Mouse (Mus musculus) telencephalon, adult 2 months (tissue): ENCODE measurements around the gene Zfp362.

ENCODE experiments used
- DNase-seq: peaks from one replicate; pipeline ENCODE4 v3.0.0-alpha.2; 2011; ENCODE audit warnings: low read depth, low spot score

The Zfp362 gene

DNA sequence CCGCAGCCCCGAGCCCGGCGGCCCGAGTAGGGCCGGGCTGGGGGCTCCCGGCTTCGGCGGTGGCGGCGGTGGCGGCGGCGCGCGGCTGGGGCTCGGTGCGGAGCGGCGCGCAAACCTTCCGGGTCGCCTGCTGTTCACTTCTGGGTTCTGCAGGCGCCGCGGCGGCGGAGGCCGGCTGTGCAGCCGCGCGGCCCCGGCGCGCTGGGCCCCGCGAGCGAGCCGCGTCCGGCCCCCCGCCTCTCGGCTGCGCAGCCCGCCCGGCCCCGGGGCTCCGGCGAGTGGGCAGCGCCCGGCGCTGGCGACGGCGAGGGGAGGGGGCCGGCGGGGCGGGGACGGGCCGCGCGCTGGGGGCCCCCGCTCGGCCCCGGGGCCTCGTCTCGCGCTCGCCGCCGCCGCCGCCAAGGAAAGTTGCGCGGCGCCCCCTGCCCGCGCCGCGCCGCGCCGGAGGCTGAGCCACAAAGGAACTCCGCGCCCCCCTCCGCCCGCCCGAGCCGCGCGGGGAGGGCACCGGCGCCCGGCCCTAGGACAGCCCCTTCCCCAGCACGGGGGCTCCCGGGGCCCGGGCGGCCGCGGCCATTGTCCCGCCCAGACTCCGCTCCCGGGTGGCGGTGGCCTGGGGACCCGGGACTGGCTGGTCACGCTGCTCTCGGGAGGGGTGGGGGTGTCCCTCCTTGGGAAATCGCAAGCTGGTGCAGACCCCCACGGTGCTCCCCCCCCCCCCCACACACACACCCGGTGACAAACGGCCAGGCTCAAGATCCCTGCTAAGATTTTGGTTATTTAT, at the start of gene Zfp362:
Gene Zfp362 (minus strand): TSS at position 3 of the 784 bp plus-strand sequence.
- DNase-seq: no peak

DNA sequence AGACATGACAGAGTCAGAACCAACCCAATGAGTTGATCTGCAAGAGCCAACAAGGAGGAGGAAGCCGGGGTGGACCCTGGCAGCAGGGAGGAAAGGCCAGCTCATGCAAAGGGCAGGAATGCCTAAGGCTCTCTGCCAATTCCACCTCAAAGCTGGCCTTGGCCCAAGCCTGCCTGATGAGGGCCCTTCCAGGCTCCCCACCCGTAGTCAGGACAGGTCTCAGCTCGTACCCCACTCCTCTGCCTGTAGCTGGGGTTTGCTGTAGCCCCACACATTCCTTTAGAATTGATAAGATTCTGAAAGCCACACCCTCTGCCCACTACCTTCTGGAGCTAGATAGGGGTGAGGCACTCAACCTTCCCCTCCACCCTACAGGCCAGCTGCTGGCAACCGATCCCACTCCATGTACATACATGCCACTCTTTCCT, 49.8 kb upstream of the Zfp362 start:
- DNase-seq: no peak

GRCm38 (mm10) chr4:128853117-128853516, 47.3 kb upstream of the Zfp362 start:
- DNase-seq: no peak

DNA sequence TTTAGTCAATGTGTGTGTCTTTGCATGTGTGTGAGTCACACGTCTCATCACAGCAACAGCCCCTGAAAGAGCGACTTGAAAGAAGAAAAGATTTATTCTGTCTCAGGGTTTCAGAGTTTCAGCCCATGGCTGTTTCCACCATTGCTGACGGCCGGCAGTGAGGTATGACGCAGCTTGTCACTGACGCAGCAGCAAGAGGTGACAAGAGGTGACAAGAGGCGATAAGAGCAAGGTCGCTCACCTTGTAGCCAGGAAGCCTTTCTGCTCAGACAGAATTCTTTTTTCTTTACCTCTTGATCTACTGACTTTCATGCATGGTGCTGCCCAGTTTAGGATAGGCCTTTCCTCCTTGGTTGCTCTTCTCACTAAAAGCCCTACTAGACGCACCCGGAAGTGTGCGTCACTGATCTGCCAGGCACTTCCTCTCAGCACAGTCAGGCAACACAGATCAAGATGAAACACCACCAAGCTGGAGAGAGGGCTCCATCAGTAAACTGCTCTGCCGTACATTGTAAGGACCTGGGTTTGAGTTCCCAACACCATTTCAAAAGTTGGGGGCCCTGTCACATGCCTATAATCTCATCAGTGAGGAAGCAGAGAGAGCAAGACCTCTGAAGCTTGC, 46.5 kb upstream of the Zfp362 start:
- no peak for DNase-seq

DNA sequence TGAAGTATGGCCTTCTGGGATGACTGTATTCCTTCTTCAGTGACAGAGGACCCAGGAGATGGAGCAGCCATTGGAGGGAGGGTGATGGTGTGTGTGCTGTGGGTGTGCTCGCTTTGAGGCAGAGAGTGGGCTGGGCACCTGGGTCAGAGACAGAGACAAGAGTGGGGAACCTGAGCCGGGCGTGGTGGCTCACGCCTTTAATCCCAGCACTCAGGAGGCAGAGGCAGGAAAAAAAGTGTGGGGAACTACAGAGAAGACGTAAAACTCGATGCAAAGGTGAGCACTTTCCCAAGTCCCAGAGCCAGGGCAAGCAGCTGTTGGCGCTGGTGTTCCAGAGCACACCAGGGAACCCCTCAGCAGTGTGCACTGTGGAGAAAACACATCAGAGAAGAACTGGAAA, 43.8 kb upstream of the Zfp362 start:
- no peak for DNase-seq

GRCm38 (mm10) chr4:128848961-128849360, 43.1 kb upstream of the Zfp362 start:
- DNase-seq: no peak

DNA sequence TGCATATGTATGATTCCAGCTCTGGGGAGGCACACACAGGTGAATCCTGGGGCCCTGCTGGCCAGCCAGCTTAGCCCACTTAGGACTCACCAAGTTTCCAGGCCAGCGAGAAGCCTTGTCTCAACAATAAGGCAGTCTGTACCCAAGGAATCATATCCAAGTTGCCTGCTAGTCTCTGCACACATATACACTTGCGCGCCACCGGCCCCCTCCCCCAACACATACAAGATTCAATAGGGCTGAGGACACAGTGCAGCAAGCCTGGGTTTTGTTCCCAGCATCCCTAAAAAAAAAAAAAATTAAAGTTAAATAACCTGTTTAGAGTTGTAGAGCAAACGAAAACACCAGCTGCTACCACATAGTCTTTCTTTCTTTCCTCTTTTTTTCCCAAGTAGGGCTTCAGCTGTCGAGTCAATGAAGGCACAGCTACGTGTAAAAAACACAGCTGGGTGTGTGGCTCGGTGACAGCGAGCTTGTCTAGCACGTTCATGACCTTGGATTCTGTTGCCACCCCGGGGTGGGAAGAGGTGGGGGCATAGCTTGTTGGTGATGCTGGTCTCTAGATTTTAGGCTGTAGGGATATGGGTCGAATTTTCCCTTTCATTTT, 39.6 kb upstream of the Zfp362 start:
- no peak for DNase-seq

DNA sequence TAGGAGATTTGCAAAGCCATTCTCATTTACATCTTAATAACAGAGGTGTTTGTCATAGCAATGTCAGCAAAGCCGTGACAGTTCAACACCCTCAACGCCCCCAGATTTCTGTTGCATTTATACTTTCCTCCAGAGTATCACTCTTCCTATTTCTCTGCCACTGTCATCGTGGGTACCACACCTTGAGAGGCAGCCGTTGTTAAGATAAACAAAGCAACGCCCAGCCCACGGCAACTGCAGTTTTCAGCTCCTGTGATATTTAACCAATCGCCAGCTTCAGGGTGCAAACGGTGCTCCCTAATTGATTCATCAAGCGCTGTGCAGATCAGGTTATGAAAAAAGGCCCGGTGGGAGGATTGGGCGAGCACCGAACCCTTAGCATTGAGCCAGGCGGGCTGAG, 38.7 kb upstream of the Zfp362 start:
- no peak for DNase-seq

DNA sequence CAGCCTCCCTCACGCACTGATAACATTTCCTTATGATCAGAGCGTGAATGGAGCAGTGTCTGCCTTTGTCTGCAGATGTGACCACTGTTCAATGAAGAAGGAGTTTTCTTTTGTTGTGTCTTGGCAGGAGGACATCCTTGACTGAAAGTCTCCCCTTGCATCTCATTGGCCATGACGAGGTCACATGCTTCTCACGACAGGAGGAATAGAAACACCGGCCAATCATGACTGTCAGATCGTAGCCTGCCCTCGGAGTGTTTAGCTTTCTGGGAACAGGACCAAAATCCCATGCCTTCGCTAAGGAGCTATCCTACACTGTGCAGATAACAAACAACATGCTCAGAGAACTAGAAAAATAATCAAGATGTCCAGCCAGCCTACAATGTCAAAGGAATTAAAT, 35.4 kb upstream of the Zfp362 start:
- no peak for DNase-seq

GRCm38 (mm10) chr4:128839811-128840738, 34.2 kb upstream of the Zfp362 start:
- no peak for DNase-seq

GRCm38 (mm10) chr4:128838202-128838601, 32.4 kb upstream of the Zfp362 start:
- DNase-seq: no peak

DNA sequence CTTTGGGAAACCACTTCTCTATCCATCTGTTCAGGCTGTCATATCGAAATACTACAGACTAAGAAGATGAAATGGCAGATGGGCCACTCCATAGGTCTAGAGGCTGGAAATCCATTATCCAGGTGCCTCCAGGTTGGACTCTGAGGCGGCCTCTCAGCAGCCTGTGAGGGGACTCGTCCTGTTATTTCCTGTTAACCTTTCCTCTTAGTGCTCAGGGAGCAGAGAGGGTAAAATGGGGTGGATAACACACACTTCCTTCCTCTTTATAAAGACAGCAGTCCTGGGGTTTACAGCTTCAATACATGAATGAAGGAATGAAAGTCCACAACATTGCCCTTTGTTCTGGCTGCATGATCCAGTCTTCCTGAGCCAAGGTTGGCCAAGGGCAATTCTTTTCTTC, 18.3 kb upstream of the Zfp362 start:
- no peak for DNase-seq

DNA sequence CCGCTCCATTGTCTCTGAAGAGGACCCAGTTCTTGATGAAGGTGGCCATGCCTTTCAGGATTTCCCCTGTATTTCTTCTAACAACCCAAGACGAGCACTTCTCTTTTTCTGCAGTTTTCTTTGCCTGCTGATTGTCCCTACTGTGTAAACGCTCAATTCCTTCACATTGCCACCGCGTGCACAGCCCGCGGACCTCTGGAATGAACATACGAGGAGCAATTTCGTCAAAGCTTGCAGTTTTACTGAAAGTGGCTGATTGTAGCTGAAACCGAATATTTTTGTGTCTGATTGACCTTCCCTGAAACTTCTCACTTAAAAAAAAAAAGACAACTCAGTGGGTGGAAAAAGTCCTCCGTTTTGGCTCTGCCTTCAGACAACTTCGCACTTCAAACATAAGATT, 14.7 kb upstream of the Zfp362 start:
- no peak for DNase-seq

- no peak for DNase-seq
Measured at GRCm38 (mm10) chr4:128817011-128817410, 11.2 kb upstream of the Zfp362 start.

DNA sequence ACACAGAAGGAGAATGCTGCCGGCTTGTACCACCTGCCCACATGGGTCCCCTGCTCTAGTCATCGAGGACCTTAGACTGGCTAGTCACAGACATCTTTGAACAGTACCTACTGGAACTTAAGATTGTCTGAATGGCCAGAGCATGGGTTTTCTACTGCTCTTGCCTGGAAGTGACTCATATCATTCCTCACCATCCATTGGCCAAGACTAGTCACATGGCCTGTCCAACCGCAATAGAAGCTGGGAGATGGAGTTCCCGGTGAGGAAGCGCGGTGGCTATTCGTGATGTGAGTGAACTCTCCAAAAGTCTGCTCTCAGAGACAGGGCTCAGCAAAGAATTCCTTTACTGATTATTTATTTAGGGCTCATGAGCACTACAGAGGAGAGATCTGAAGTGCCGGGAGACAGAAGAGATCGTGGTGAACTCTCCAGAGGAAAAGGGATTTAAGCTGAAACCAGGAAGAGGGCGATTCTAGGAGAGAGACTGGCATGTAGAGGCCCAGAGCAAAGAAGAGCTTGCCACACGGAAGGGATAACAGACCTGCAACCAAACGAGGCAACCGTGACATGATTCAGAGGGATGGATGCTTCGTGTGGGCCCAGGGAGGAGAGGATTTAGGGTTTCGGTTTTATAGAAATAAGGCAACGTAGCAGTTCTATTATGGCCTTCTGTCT, 5.7 kb upstream of the Zfp362 start:
- DNase-seq: peak; percentile 96

DNA sequence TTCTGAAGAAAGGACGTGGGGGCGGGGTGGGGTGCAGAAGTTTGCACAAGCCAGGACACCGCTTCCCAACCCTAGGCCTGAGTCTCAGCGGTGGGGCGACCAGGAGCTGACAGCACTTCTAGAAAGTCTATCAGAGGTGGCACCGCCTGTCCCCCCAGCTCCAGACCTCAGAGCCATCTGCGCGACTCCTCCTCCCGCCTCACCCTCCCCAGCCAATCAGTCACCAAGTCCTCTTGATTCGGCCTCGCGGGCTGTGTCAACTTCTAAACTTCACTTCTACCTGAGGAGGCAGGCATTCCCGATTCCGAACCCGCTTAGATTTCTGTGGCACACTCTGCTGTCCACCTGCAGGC, 958 bp upstream of the Zfp362 start:
- DNase-seq: no peak

DNA sequence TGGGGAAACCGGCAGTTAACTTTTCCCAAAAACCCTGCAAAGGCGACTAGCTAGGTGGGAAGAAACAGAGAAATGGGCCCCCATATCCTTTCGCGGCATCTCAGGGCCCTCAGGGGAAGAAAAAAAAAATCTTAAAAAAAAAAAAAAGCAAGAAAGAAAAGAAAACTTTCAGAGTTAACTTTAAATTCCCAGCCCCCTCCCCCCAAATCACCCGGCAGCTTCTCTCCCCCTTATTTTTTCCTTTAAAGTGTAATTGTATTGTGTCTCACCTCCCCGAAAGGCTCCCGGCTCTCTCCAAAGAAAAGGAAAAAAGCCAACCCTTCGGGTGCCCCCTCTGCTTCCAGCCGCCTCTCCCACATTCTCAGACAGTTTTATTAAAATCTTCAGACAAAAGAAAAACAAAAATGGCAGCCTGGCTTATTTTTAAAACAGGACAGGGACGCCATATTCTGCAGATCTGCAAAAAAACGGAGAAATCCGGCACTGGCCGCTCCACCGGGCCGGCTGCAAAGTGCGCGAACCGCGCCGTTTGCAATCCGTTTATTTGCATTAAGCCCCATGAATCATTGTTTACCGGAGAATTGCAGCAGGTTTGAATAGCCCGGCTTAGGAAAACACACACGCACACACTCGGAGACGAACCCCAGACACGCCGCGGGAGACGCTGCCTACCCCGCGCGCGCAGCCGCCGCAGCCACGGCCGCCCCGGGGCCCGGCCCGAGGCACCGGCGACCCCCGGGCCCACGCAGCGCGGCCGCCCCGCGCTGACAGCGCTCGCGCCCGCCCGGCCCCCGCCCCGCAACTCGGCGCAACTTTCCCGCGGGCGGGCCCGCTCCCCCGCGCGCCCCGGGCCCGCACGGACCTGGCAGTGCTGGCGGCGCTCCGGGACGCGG, 449 bp downstream of the Zfp362 start:
- DNase-seq: no peak

DNA sequence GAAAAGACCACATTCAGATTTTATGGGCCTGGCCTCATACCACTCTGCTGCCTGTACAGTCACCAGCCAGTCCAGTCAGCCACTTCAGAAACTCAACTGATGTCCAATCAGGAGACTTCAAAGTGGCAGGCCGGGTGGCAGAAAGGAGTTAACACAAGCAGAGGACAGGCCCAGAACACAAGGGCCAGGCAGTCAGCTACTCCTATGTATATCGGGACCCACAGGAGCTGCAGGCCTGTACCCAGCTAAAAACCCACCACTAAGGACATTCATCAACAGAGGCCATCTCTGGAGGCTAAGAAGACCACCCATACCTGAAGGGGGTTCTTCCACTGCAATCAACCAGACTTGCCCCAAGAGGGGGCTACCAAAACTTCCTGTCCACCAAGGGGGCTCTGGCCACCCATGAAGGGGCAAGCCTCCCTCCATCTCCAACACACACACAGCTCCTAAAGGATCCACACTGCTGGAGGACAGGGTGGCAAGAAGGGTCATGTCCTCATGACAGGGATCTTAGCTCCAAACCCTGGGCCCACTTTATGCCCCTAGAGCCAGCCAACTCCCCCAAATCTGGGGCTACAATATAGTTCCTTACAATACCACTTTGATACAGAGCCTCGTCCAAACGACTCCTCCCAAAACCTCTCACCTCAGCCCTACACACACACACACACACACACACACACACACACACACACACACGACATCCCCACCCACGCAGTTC, 1.3 kb downstream of the Zfp362 start:
- DNase-seq: no peak

DNA sequence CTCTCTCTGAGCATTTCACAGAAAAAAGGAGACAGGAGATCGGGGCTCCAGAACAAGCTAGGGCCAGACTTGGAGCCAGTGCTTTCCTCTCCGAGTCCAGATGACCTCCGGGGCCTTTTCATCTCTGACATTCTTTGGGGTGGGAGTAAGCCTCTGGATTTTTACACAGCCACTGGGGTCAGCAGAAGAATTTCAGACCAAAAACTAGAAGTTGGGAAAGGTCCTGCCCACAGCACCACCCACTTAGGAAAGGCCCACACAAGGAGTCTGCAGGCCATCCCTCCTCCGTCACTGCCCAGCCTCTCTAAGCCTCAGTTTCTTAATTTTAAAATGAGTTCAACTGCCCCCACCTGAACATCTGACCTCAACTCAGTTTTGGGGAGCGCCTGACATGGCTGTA, 2.3 kb downstream of the Zfp362 start:
- DNase-seq: no peak
